Mouse (Mus musculus) heart, postnatal 10 days (tissue): ENCODE measurements around the gene Wipi1. TPM values are rescaled to one million over a fixed set of nuclear protein-coding genes. Genes with fewer than 3 reads are reported as not detected.
"Not testable (repeated sequence)": the region's sequence is repeated elsewhere in the genome, so short reads cannot be mapped to it uniquely, and the experiment has no call there.

Experiments used
- DNase-seq, 2 experiments: peaks; one replicate each; pipeline ENCODE4 v3.0.0; 2021
- intact Hi-C: fragments of 180-260 bp; cut with DNase I; formaldehyde crosslinking; loops from one replicate; pipeline ENCODE4 v1.15.1; 2025
- total RNA-seq, 2 experiments: library from RNA; stranded (reverse); gene quantifications; 2 replicates each; pipeline ENCODE4 v1.2.3; 2021

Wipi1 gene
- total RNA-seq = 100 to 1,000 TPM; 101 to 112 TPM

DNA sequence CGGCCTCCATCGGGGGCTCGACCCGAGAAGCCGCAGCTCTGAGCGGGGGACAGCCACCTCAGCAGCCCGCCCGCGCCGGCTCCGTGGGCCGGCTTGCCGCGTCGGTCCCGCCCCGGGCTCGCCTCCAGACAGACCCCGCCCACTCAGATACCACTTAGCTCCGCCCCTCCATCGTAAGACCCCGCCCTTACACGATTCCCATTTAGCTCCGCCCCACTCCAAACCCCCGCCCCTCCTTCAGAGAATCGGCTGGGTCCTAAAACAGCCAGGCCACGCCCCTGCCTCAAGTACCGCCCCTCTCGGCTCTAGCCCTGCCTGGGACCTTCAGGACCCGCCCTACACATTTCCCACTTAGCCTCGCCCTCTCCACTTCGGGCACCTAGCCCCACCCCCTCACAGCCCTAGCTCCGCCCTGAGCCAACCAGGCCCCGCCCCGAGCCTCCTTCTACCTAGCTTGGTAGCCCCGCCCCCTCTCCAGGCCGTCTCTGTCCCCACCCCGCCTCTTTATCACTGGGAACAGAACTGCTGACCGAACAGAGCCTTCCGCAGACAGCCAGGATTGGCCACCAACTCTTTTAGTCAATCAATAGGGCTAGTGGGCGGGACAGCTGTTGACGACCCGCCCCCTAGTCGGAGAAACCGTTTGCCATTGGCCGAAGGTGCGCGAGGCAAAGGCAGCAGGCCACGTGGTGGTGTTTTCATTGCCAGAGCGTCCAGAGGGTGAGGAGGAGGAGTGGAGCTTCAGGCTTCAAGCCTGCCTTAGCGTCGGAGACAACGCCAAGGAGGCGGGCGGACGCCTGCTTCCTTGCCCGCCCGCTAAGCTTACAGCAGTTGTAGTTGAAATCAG is at the start of gene Wipi1:
Wipi1 (minus strand) TSS at position 665 of the 847 bp plus-strand sequence.
- peak; percentile 99 for DNase-seq
- intact Hi-C loops = loop anchor here (10.0 kb wide), 1 partner anchor 367 kb away; no protein-coding TSS in a partner anchor

DNA sequence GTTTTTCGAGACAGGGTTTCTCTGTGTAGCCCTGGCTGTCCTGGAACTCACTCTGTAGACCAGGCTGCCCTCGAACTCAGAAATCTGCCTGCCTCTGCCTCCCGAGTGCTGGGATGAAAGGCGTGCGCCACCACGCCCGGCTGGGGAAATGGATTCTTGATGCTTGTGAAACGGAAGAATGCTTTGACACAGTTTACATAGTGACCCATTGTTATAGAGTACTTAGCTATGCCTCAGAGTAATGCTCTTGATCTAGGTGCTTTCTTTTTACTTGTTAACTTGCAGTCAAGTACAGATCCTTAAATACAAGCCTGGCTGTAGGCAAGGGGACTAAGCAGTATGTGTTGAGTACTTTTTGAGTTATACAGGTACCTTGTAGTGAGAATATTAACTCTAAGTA is 48.8 kb upstream of the Wipi1 start:
- intact Hi-C loops, DNase-seq: not testable (repeated sequence)

DNA sequence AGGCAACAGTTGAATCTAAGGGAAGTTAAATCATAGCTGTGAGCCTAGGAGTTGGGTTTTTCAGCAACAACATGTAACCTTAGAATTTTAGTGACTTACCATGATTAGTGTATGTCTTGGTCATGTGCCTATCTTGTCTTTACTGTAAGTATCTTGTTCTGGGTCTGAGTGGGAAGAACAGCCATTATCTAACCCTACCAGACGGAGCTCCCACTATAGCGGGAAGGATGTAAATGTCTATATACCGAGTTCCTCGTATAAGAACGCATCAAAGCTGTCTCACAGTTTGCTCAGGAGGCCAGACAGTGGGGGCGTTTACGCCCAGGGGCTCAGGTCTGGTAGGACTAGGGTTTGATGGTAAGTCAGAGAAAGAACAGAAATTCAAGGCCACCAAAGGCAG is 44.5 kb upstream of the Wipi1 start:
- intact Hi-C loops = no loop called here
- no peak for DNase-seq

DNA sequence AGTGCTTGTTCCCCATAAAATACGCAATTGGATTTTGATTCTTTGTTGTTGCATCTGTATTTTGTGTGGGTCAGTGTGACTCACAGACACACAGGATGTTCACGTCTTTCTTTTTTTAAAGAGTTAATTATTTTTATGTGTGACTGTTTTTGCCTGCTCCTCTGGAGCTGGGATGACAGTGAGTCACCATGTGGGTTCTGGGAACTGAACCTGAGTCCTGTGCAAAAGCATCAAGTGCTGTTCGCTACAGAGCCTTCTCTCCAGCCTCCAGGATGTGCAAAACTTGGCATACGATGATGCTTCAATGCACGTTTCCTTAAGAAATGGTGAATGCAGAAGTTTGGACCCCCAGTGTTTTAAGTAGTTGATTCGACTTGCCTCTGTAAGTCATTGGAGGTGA is 42.8 kb upstream of the Wipi1 start:
- intact Hi-C loops = no loop called here
- no peak for DNase-seq

DNA sequence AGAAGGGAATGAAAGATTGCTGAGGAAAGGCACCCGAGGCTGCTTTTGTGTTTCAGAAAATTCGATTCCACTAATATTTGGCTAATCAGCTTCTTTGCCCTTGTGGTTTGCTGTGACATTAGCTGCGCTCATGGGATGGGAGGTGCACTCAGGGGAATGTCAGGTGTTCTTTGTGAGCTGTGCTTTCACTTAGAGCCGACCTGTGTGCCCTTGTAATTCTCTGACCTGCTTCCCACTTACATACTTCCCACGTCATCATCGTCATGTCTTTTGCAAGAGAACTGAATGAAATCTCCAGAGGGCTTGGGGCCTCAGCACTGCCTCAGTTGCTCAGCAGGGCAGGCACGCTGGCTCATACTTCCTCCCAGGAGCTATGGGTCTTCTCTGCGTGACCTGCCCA is 41.4 kb upstream of the Wipi1 start:
- intact Hi-C loops = no loop called here
- no peak for DNase-seq

DNA sequence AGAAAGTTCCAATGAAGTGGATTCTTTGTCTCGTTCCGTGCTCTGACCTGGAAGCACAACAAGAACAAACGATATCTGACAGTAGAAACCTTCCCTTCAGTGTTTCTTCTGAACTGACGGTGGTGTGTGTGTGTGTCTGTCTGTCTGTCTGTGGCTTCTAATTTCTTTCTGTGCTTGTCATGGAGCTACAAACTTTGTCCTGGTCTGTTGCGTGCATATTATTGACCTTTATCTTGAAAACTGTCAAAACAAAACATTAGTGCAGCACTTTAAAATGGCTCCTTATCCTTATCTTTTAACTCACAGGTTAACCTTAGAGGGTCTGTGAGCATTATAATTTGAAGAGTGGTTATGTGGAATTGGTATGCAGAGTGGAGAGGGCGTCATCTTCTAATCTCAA is 40.7 kb upstream of the Wipi1 start:
- intact Hi-C loops = no loop called here
- no peak for DNase-seq

DNA sequence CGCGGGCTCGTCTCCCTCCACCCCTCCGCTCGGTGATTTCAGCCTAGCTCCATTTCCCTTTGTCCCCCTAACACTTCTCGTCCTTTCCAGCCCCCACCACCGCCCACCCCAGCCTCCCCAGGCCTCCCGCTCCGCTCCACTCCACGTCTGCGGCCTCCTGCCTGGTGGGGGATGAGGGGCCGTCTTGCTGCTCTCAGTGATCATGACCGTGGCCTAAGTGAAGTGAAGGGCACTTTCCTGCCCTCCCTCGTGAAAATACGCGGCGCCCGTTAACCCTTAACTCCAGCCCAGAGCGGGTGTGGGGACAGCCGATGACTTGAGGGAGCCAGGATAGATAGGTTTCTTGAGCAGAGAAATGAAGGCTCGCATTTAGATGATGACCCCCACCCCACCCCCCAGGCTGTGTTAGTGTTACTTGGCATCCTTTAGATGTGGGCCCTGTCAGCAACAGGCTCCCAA is 39.8 kb upstream of the Wipi1 start:
- peak; percentile 46 to 62 for DNase-seq
- intact Hi-C loops = loop anchor here (2.0 kb wide), 1 partner anchor 23 kb away; no protein-coding TSS in a partner anchor

DNA sequence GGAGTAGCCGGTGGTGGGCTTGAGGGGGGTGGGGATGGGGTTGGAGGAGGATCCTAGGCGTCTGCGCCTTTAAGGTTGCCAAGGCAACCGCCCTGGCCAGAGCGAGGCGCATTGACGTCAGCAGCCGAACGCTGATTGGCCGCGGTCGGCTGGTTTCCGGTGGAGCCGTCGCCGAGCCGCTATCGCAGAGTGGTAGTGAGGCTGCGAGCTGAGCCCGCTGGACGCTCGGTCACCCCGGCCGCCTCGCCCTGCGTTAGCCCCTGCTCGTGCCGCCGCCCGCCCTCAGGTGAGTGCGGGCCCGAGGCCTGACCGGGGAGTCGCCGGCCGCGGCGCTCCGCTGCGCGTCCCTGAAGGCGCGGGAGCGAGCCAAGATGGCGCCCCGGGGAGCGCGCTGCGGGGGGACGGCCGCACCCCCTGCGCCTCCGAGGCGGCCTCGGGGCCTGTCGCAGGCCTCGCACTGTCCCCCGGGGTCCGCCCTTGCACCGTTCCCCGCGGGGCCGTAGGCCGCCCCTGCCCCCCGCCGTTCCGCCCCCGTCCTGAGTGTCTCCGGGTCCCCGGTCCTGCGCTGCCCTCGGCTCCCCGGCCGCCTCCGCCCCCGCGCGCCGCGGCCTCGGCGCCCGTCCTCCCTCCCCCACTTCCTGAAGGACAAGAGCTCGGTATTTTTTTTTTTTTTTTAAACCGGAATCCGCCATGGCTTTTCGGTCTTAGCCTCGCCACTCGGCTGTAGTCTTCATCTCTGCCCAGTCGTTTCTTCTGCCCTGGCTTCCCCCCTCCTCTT is 39.2 kb upstream of the Wipi1 start:
- DNase-seq = peak; percentile 95
- intact Hi-C loops = loop anchor here (2.0 kb wide), 1 partner anchor 22 kb away; no protein-coding TSS in a partner anchor

DNA sequence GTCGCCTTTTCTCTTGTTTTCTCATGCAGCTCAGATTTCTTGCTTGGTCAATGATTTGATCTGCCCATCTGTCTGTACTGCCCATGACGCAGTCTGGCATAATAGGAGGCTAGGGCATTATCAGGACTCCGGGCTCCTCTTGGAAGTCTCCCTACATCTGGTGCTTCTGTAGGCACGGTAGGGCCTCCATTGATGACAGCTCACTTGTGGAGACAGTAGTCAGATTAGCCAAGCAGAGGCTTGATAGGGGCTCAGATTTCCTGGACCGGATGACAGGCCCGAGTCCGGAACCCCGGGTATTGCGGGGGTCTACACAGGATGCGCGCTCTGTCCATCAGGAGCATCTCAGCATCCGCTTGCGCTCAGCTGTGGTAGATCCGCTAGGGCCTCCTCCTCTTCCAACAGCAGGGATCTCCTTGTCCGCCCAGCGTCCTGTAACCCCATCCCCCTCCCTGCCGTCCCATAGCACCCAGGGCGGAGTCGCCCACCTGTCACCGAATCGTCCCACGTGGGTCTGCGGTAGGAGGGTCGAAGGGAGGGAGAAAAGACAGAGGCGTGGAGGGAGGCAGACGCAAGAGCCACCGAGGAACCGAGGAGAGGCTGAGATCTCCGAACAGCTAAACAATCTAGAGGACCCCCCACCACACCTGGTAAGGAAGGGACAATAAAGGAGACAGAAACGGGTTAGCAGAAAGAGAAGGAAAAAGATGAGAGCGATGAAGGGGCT is 38.4 kb upstream of the Wipi1 start:
- intact Hi-C loops = loop anchor here (2.0 kb wide), 1 partner anchor 21 kb away; no protein-coding TSS in a partner anchor
- peak; percentile 89 to 90 for DNase-seq

DNA sequence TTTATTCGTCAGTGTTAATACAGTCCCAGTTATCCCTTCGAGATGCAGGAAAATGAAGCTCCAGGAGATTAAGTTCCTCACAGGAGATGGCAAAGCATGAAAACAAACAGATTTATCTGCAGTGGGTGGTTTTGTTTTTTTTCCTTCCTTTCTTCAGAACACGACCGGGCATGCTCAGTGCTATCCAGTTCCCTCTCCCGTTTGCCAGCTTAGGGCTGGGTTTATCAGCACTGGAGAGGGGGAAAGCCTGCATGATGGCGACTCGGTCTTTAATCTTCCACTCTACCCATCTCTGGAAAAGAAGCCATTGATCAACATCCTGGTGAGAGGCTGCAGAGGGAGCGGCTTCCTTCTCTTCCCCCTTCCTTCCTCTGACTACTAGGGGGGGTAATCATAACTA is 37.4 kb upstream of the Wipi1 start, which contains the start of gene Prkar1a:
Prkar1a (plus strand) TSS at position 200 of the 400 bp plus-strand sequence.
- intact Hi-C loops = no loop called here
- DNase-seq = no peak

DNA sequence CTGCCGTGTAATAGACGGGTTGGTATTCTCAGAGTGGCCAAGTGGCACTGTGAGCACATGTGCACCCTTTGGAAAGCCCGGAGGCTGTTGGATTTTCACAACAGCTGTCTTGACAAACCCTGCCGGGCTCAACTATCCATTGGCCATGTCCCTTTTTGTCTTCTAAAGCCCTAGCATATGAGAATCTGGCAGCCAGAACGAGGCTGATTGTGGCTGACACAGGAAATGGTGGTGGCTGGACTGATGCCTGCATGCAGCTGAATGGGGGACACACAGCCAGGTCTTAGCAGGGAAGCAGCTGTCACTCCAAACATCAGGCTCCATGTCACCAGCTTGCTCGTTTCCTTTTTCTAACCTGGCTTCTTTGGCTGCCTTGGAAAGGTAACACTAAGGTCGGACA is 36.7 kb upstream of the Wipi1 start:
- intact Hi-C loops = no loop called here
- DNase-seq = peak; percentile 78

DNA sequence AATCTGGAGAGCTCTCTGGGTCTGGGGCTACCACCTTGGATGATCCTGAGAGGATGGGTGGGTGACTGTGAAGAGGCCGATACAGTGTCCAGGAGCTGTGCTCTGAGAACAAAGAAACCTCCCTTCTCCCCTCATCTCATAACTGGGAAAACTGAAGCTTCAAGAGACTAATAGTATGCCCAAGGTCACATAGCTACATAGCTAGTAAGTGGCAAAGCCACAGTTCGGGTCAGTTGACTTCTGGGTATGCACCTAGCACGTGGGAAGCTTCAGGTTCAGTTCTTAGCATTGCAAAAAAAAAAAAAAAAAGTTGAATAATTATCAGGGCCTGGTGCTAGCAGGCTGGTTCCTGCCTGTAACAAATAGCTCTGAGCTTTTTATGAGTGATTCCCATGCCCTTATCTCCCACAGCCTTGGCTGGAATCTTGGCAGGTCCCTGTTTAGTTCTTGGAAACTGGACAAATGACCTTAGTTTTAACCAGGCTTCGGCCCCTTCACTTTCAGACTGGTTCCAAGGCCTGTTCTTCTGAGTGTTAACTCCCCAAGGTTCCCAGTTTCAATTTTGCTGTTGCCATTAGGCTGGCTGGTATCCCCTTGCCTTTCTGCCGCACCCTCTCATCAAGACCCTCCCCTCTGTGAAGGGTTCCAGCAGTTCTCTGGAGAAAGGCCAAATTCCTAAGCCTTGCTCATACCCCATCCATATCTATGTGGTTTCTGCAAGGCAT is 29.9 kb upstream of the Wipi1 start:
- DNase-seq = peak; percentile 80 to 85
- intact Hi-C loops = no loop called here

DNA sequence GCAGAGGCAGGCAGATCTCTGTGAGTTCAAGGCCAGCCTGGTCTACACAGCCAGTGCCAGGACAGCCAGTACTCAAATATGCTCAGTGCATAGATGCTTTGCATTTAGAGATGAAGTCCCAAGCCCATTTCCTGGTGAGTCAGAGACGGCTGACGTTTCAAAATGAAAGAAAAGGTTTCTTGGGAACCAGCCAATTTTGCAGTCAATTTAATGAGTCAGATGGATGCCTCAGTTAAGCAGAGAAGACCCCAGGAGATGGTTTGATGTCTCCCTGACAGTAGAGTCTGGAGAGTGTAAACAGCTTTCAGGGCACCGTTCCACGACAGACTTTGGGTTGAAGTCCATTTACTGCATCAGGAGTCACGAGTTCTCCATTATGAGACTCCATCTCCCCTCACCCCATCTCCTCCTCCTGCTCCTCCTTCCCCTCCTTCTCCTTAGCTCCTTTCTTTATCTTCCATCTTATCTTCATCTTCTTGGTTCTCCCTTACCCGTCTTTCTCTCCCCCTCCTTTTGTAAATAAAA is 24.2 kb upstream of the Wipi1 start:
- no peak for DNase-seq
- intact Hi-C loops = no loop called here

DNA sequence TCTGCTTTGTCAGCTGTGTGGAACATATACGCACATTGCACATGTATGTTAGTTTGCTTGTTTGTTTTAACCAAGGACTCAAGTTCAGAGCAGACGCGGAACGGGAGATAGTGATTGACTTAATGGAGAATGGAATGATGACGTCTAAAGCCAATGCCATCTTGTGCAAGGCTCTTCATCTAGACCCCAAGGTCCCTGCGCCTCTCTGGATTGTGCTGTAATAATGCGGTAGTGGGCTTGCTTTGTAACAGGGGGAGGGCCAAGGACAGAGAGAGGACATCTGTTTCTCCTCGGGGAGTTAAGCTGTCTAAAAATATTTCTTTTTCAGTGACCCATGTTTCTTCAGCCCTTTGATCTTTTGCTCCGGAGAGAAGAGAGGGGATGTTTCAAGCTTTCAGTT is 23.2 kb upstream of the Wipi1 start:
- DNase-seq = no peak
- intact Hi-C loops = no loop called here

DNA sequence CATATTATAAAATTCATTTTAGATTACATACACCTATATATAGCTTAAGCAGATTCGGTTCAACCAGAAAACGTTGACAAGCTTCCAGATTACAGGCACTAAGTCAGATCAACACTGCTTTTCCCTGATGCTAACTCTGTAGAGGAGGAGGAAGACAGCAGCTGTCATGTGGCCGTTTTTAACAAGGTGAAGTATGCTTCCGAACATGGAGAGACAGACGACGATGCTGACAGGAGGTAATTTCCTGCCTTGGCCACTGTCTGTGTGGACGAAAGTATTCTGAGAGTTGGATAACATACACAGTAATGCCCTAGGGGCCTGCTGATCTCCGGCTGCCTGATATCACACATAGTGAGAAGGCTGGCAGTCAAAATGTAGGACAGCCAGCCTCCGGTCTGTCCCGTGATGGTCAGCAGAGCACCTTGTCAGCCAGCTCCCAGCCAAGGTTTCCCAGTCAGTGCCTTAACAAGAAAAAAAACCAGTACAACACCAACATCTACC is 17.3 kb upstream of the Wipi1 start:
- intact Hi-C loops = loop anchor here (2.0 kb wide), 1 partner anchor 22 kb away; no protein-coding TSS in a partner anchor
- peak; percentile 69 to 82 for DNase-seq

DNA sequence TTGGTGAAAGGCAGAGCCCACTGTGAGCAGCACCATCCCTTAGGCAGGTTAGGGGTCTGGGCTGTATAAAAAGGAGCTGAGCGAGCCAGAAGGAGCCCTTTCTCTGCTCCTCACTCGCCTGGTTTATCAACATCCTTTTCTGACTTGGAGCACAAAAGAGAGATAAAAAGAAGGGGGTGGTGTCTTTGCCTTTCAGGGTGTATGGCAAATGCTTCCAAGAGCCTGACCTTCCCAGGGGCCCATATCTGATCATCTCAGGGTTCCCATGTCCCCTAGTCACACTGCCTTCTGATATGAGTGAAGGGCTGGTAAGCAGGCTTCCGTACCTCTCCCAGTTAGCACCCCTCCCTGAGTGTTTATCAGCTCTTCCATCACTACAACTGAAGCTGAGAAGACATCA is 16.3 kb upstream of the Wipi1 start:
- no peak for DNase-seq
- intact Hi-C loops = loop anchor here (2.0 kb wide), 1 partner anchor 23 kb away; no protein-coding TSS in a partner anchor

DNA sequence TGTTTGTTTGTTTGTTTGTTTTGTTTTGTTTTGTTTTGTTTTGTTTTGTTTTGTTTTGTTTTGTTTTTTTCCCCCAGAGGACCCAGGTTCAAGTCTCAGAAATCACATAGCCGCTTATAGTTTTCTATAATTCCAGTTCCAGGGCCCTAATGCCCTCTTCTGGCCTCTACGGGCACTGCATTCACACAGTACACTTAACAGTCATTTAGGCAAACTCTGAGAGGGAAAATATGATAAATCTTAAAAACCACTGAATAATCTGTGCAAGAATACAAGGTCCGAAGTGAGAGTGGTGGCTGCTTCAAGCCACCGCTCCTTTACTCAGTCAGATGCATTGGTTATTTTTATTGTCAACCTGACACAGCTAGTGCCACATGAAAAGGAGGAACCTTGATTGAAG is 15.9 kb upstream of the Wipi1 start:
- intact Hi-C loops = loop anchor here (2.0 kb wide), 1 partner anchor 23 kb away; no protein-coding TSS in a partner anchor
- DNase-seq = no peak

DNA sequence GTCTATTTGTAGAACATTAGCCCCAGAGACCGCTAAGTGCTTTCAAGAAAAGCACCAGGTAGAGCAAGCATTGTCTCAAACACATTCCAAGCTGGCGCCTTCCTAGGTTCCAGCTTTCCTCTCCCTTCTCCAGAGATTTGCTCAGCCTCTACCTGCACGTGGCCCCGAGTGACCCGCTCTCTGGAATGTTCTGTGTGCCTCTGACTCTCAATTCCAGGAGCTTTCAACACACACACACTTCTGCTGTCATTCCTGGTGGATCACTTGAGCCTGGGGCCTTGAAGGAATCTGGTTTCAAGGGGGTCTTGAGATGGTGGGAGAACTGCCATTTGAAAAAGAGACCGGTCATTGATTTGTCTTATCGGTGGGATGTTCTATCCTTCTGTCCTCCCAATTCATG is 11.5 kb upstream of the Wipi1 start:
- peak in 1 of 2 experiments; percentile 32 for DNase-seq
- intact Hi-C loops = no loop called here

DNA sequence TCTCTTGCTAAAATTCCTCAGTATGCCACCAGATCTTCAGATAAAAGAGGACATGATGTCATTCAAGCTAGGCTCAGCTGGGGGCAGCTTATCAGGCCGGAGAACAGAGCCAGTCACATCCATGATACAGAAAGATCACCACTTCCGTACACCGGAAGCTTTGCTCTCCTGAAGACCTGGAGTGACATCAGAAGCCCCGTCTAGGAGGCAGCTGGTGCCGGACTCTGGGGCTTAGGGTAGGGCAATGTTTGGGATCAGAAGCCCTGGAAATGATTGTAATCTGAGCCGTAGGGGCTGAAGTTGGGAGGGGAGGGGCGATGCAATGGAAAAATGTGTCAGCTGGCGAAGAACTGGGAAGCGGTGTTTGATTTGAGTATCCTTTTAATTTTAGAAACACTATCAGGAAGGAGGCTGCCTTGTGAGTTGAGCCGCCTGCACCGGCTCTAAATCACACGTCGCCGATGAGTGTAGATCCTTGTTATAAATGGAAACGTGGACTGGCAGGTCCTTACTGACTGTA is 10.8 kb upstream of the Wipi1 start:
- DNase-seq = peak; percentile 58 to 74
- intact Hi-C loops = no loop called here
